Mouse (Mus musculus): Measurements from ENCODE around the gene Mycbp2. TPM values are rescaled to one million over a fixed set of nuclear protein-coding genes. Genes with fewer than 3 reads are reported as not detected.

Gene Mycbp2
- polyA plus RNA-seq, 1 experiment, result 5.9 TPM

GRCm38 (mm10) chr14:103079209-103079977 lies 267.2 kb downstream of the Mycbp2 start:
- TF ChIP-seq CTCF (IDR thresholded peaks at IDR 0.05; ENCODE audit: control insufficient read depth, insufficient read depth, insufficient read length) (no peak), MYOD1 (IDR thresholded peaks at IDR 0.05; ENCODE audit: control insufficient read depth, insufficient read length, low read depth) (no peak), MAX (IDR thresholded peaks at IDR 0.05) (no peak), MYOG (IDR thresholded peaks at IDR 0.05; ENCODE audit: control insufficient read depth, extremely low read depth, insufficient read length) (no peak)
- Histone ChIP-seq H3K27me3 (ENCODE audit: control insufficient read depth, insufficient read depth, insufficient read length) (no peaks in the 10 kb centered on the region), H3K79me2 (ENCODE audit: control insufficient read depth, insufficient read depth) (peaks cover 20% of the 10 kb centered on the region), H3ac (ENCODE audit: control insufficient read depth, insufficient read length, low read depth) (no peak overlapping the region), H3K4me3 (ENCODE audit: insufficient read depth, poor library complexity, severe bottlenecking) (no peak overlapping the region), H3K79me3 (ENCODE audit: low read depth) (peaks cover 2% of the 10 kb centered on the region), H3K36me3 (ENCODE audit: control insufficient read depth, insufficient read depth) (peaks cover 59% of the 10 kb centered on the region)

GRCm38 (mm10) chr14:103078006-103078912 lies 268.4 kb downstream of the Mycbp2 start:
- Histone ChIP-seq H3ac (ENCODE audit: control insufficient read depth, insufficient read length, low read depth) (no peak overlapping the region), H3K4me3 (ENCODE audit: insufficient read depth, poor library complexity, severe bottlenecking) (no peak overlapping the region), H3K36me3 (ENCODE audit: control insufficient read depth, insufficient read depth) (peaks cover 55% of the 10 kb centered on the region), H3K79me2 (ENCODE audit: control insufficient read depth, insufficient read depth) (peaks cover 11% of the 10 kb centered on the region), H3K27me3 (ENCODE audit: control insufficient read depth, insufficient read depth, insufficient read length) (no peaks in the 10 kb centered on the region), H3K79me3 (ENCODE audit: low read depth) (peaks cover 2% of the 10 kb centered on the region)
- TF ChIP-seq MYOD1 (IDR thresholded peaks at IDR 0.05; ENCODE audit: control insufficient read depth, insufficient read length, low read depth) (no peak), CTCF (IDR thresholded peaks at IDR 0.05; ENCODE audit: control insufficient read depth, insufficient read depth, insufficient read length) (no peak), USF1 (IDR thresholded peaks at IDR 0.05; ENCODE audit: low read depth) (no peak), MAX (IDR thresholded peaks at IDR 0.05) (no peak), CEBPB (IDR thresholded peaks at IDR 0.05; ENCODE audit: low read depth) (no peak), MYOG (IDR thresholded peaks at IDR 0.05; ENCODE audit: control insufficient read depth, extremely low read depth, insufficient read length) (no peak), FOSL1 (IDR thresholded peaks at IDR 0.05; ENCODE audit: insufficient read depth, low read length, poor library complexity, severe bottlenecking) (no peak)

- peaks cover 51% of the 10 kb centered on the region for H3K36me3 ChIP-seq (ENCODE audit: control insufficient read depth, insufficient read depth)
- TF ChIP-seq CTCF (IDR thresholded peaks at IDR 0.05; ENCODE audit: control insufficient read depth, insufficient read depth, insufficient read length) (no peak), MYOG (IDR thresholded peaks at IDR 0.05; ENCODE audit: control insufficient read depth, extremely low read depth, insufficient read length) (no peak), CEBPB (IDR thresholded peaks at IDR 0.05; ENCODE audit: low read depth) (no peak), USF1 (IDR thresholded peaks at IDR 0.05; ENCODE audit: low read depth) (no peak), FOSL1 (IDR thresholded peaks at IDR 0.05; ENCODE audit: insufficient read depth, low read length, poor library complexity, severe bottlenecking) (no peak), MYOD1 (IDR thresholded peaks at IDR 0.05; ENCODE audit: control insufficient read depth, insufficient read length, low read depth) (no peak), MAX (IDR thresholded peaks at IDR 0.05) (no peak)
Measured at GRCm38 (mm10) chr14:103077272-103078005, 269.2 kb downstream of the Mycbp2 start.

GRCm38 (mm10) chr14:103075166-103075565 lies 271.4 kb downstream of the Mycbp2 start:
- Histone ChIP-seq H3K4me3 (ENCODE audit: insufficient read depth, poor library complexity, severe bottlenecking) (no peak overlapping the region), H3K27me3 (ENCODE audit: control insufficient read depth, insufficient read depth, insufficient read length) (no peaks in the 10 kb centered on the region), H3K79me2 (ENCODE audit: control insufficient read depth, insufficient read depth) (peaks cover 5% of the 10 kb centered on the region), H3K79me3 (ENCODE audit: low read depth) (no peaks in the 10 kb centered on the region), H3ac (ENCODE audit: control insufficient read depth, insufficient read length, low read depth) (no peak overlapping the region), H3K36me3 (ENCODE audit: control insufficient read depth, insufficient read depth) (peaks cover 48% of the 10 kb centered on the region)
- TF ChIP-seq MYOG (IDR thresholded peaks at IDR 0.05; ENCODE audit: control insufficient read depth, extremely low read depth, insufficient read length), result no peak
- no peak for TF ChIP-seq CEBPB (IDR thresholded peaks at IDR 0.05; ENCODE audit: low read depth)

More at GRCm38 (mm10) chr14:103077272-103078005, 269.2 kb downstream of the Mycbp2 start:
- H3ac ChIP-seq (ENCODE audit: control insufficient read depth, insufficient read length, low read depth), result no peak overlapping the region
- no peak overlapping the region for H3K4me3 ChIP-seq (ENCODE audit: insufficient read depth, poor library complexity, severe bottlenecking)
- peaks cover 2% of the 10 kb centered on the region for H3K79me3 ChIP-seq (ENCODE audit: low read depth)
- peaks cover 4% of the 10 kb centered on the region for H3K79me2 ChIP-seq (ENCODE audit: control insufficient read depth, insufficient read depth)
- H3K27me3 ChIP-seq (ENCODE audit: control insufficient read depth, insufficient read depth, insufficient read length), result no peaks in the 10 kb centered on the region

GRCm38 (mm10) chr14:103073825-103074224 lies 272.8 kb downstream of the Mycbp2 start:
- Histone ChIP-seq H3K79me3 (ENCODE audit: low read depth) (no peaks in the 10 kb centered on the region), H3ac (ENCODE audit: control insufficient read depth, insufficient read length, low read depth) (no peak overlapping the region), H3K79me2 (ENCODE audit: control insufficient read depth, insufficient read depth) (peaks cover 5% of the 10 kb centered on the region), H3K36me3 (ENCODE audit: control insufficient read depth, insufficient read depth) (peaks cover 39% of the 10 kb centered on the region), H3K4me3 (ENCODE audit: insufficient read depth, poor library complexity, severe bottlenecking) (no peak overlapping the region), H3K27me3 (ENCODE audit: control insufficient read depth, insufficient read depth, insufficient read length) (no peaks in the 10 kb centered on the region)
- TF ChIP-seq USF1 (IDR thresholded peaks at IDR 0.05; ENCODE audit: low read depth) (no peak), CEBPB (IDR thresholded peaks at IDR 0.05; ENCODE audit: low read depth) (no peak), MYOG (IDR thresholded peaks at IDR 0.05; ENCODE audit: control insufficient read depth, extremely low read depth, insufficient read length) (no peak), FOSL1 (IDR thresholded peaks at IDR 0.05; ENCODE audit: insufficient read depth, low read length, poor library complexity, severe bottlenecking) (no peak), CTCF (IDR thresholded peaks at IDR 0.05; ENCODE audit: control insufficient read depth, insufficient read depth, insufficient read length) (no peak), MAX (IDR thresholded peaks at IDR 0.05) (no peak), MYOD1 (IDR thresholded peaks at IDR 0.05; ENCODE audit: control insufficient read depth, insufficient read length, low read depth) (no peak)
